Mouse (Mus musculus) urinary bladder, adult 2 months (tissue): ENCODE results near the gene Nosip. TPM values are rescaled to one million over a fixed set of nuclear protein-coding genes. Genes with fewer than 3 reads are reported as not detected.
"Not testable (repeated sequence)": the region's sequence is repeated elsewhere in the genome, so short reads cannot be mapped to it uniquely, and the experiment has no call there.

Experiments
- DNase-seq: peaks from one replicate; pipeline ENCODE4 v3.0.0; 2022; ENCODE audit warnings: low spot score
- polyA plus RNA-seq: library from polyadenylated mRNA; depleted of rRNA; stranded (reverse); fragments of >200 nt; gene quantifications from 2 replicates; pipeline ENCODE4 v1.2.3, GENCODE M21; 2012; rRNA removed

The Nosip gene
- 59.9 and 69.6 TPM in 2 replicates for polyA plus RNA-seq

- peak; percentile 80 for DNase-seq
Observed at GRCm38 (mm10) chr7:45062239-45062835, at the start of gene Nosip, which contains the start of gene Prrg2. Gene Nosip, plus strand, starts transcription at chr7:45062429. Gene Prrg2, minus strand, starts transcription at chr7:45062677.

GRCm38 (mm10) chr7:45012824-45013223, 49.4 kb upstream of the Nosip start:
- no peak for DNase-seq

GRCm38 (mm10) chr7:45013366-45014095, 48.7 kb upstream of the Nosip start:
- DNase-seq: no peak

- no peak for DNase-seq
Observed at GRCm38 (mm10) chr7:45014096-45014451, 48.2 kb upstream of the Nosip start.

- no peak for DNase-seq
Observed at GRCm38 (mm10) chr7:45015344-45015956, 46.8 kb upstream of the Nosip start.

GRCm38 (mm10) chr7:45015957-45016612, 46.1 kb upstream of the Nosip start, which contains the start of gene Scaf1:
Gene Scaf1, minus strand, starts transcription at chr7:45016363.
- peak; percentile 95 for DNase-seq

- DNase-seq: no peak
Observed at GRCm38 (mm10) chr7:45016761-45017160, 45.5 kb upstream of the Nosip start.

GRCm38 (mm10) chr7:45017242-45018061, 44.8 kb upstream of the Nosip start, which contains the start of gene Rras:
Gene Rras, plus strand, starts transcription at chr7:45017961.
- peak; percentile 82 for DNase-seq

GRCm38 (mm10) chr7:45019031-45019571, 43.1 kb upstream of the Nosip start:
- peak; percentile 49 for DNase-seq

- DNase-seq: no peak
Observed at GRCm38 (mm10) chr7:45020225-45020624, 42.0 kb upstream of the Nosip start.

- not testable (repeated sequence) for DNase-seq
Observed at GRCm38 (mm10) chr7:45023711-45024110, 38.5 kb upstream of the Nosip start.

- DNase-seq: no peak
Observed at GRCm38 (mm10) chr7:45024281-45025248, 37.7 kb upstream of the Nosip start.

GRCm38 (mm10) chr7:45025601-45026220, 36.5 kb upstream of the Nosip start:
- DNase-seq: no peak

- DNase-seq: no peak
Observed at GRCm38 (mm10) chr7:45026256-45026655, 36.0 kb upstream of the Nosip start.

GRCm38 (mm10) chr7:45027761-45028160, 34.5 kb upstream of the Nosip start:
- DNase-seq: no peak

- DNase-seq: no peak
Observed at GRCm38 (mm10) chr7:45028351-45028750, 33.9 kb upstream of the Nosip start.

- no peak for DNase-seq
Observed at GRCm38 (mm10) chr7:45029995-45030394, 32.2 kb upstream of the Nosip start.

- no peak for DNase-seq
Observed at GRCm38 (mm10) chr7:45030857-45031256, 31.4 kb upstream of the Nosip start.

- DNase-seq: peak; percentile 18
Observed at GRCm38 (mm10) chr7:45033722-45034359, 28.4 kb upstream of the Nosip start.
